Mouse (Mus musculus) neural tube, embryonic 10.5 days (tissue): ENCODE measurements around the gene Gm11361.

Experiments
- DNase-seq: peaks from one replicate; pipeline ENCODE4 v3.0.0-alpha.2; 2017; ENCODE audit warnings: low spot score; ENCODE audit errors: extremely low spot score

The Gm11361 gene

GRCm38 (mm10) chr13:28257228-28257627 lies at the start of gene Gm11361:
Gene Gm11361, plus strand, starts transcription at chr13:28257528.
- DNase-seq, result no peak

- no peak for DNase-seq
These were observed 7.1 kb downstream of the Gm11361 start for GRCm38 (mm10) chr13:28264399-28264798.

- no peak for DNase-seq
These were observed 30.0 kb downstream of the Gm11361 start for GRCm38 (mm10) chr13:28287368-28287767.

- no peak for DNase-seq
These were observed 36.9 kb downstream of the Gm11361 start for GRCm38 (mm10) chr13:28294272-28294671.

GRCm38 (mm10) chr13:28294757-28295361 lies 37.5 kb downstream of the Gm11361 start:
- no peak for DNase-seq

GRCm38 (mm10) chr13:28295492-28295891 lies 38.2 kb downstream of the Gm11361 start:
- no peak for DNase-seq

- DNase-seq, result no peak
These were observed 39.8 kb downstream of the Gm11361 start for GRCm38 (mm10) chr13:28297098-28297497.

- no peak for DNase-seq
These were observed 40.2 kb downstream of the Gm11361 start for GRCm38 (mm10) chr13:28297577-28297976.
